Mouse (Mus musculus) stomach, embryonic 15.5 days (tissue): ENCODE measurements around the gene Tiam1. TPM values are rescaled to one million over a fixed set of nuclear protein-coding genes. Genes with fewer than 3 reads are reported as not detected.

Experiments
- ATAC-seq: fragments of 200-750 bp; cut with Nextera tagmentation; 2 replicates; pipeline ENCODE4 v1.8.0; 2017; ENCODE audit warnings: low read depth, moderate number of reproducible peaks, moderate TSS enrichment; ENCODE audit not compliant: insufficient read depth, low FRiP score
- H3K27ac ChIP-seq: fragments of 300-500 bp; sonication (generic); 2 replicates; pipeline ENCODE4 v1.5.1; 2015; ENCODE audit warnings: mild to moderate bottlenecking, inconsistent platforms
- H3K27me3 ChIP-seq: fragments of 300-500 bp; sonication (generic); replicated peaks from 2 replicates; pipeline ENCODE4 v1.6.1; 2015; ENCODE audit warnings: inconsistent platforms
- H3K36me3 ChIP-seq: fragments of 300-500 bp; sonication (generic); 2 replicates; pipeline ENCODE4 v1.6.1; 2015; ENCODE audit warnings: inconsistent platforms
- H3K4me1 ChIP-seq: fragments of 300-500 bp; sonication (generic); 2 replicates; pipeline ENCODE4 v1.6.1; 2015; ENCODE audit warnings: inconsistent platforms
- H3K4me2 ChIP-seq: fragments of 300-500 bp; sonication (generic); 2 replicates; pipeline ENCODE4 v1.6.1; 2015; ENCODE audit warnings: mild to moderate bottlenecking, inconsistent platforms
- H3K4me3 ChIP-seq: fragments of 300-500 bp; sonication (generic); replicated peaks from 2 replicates; pipeline ENCODE4 v1.5.1; 2015; ENCODE audit warnings: inconsistent platforms
- H3K9ac ChIP-seq: fragments of 300-500 bp; sonication (generic); 2 replicates; pipeline ENCODE4 v1.6.1; 2015; ENCODE audit warnings: inconsistent platforms
- H3K9me3 ChIP-seq: fragments of 300-500 bp; sonication (generic); 2 replicates; pipeline ENCODE4 v1.6.1; 2016; ENCODE audit warnings: inconsistent platforms
- WGBS: fragments of 180-500 bp; shearing (Covaris S2); methylation state at CpG from one replicate; pipeline ENCODE4 v1.1.7; 2015; 5-methylcytosine and 5-hydroxymethylcytosine counted together
- polyA plus RNA-seq: library from polyadenylated mRNA; unstranded; fragments of >200 nt; fragmentation: Nextera tagmentation; extraction: Ambion mirVana; gene quantifications from 2 replicates; pipeline ENCODE4 v1.2.1, GENCODE M21; 2015

Tiam1 gene
- polyA plus RNA-seq, 1 experiment from 2014 or later: 19.5 TPM

- no peak overlapping the region for H3K4me2 ChIP-seq
- WGBS: 69% methylated on average over 9 of the region's 9 CpGs
- H3K4me3 ChIP-seq: no peak overlapping the region
- peaks cover 16% of the 10 kb centered on the region; the same call in 1 of the 2 replicates for H3K4me1 ChIP-seq
- H3K27me3 ChIP-seq: no peaks in the 10 kb centered on the region
- H3K27ac ChIP-seq: no peak overlapping the region
- H3K9me3 ChIP-seq: no peaks in the 10 kb centered on the region
- H3K9ac ChIP-seq: no peak overlapping the region
- no peak for ATAC-seq
- no peaks in the 10 kb centered on the region for H3K36me3 ChIP-seq
Measured at GRCm38 (mm10) chr16:90014596-90014995, 129.0 kb downstream of the Tiam1 start.

GRCm38 (mm10) chr16:90011521-90012181 is 131.9 kb downstream of the Tiam1 start:
- H3K27ac ChIP-seq: no peak overlapping the region
- no peak for ATAC-seq
- 76% methylated on average over 32 of the region's 32 CpGs for WGBS
- H3K4me2 ChIP-seq: no peak overlapping the region
- no peaks in the 10 kb centered on the region for H3K27me3 ChIP-seq
- no peak overlapping the region for H3K9ac ChIP-seq
- no peaks in the 10 kb centered on the region for H3K36me3 ChIP-seq
- H3K9me3 ChIP-seq: no peaks in the 10 kb centered on the region
- H3K4me1 ChIP-seq: peaks cover 16% of the 10 kb centered on the region; the same call in 1 of the 2 replicates
- no peak overlapping the region for H3K4me3 ChIP-seq

GRCm38 (mm10) chr16:90008504-90008903 is 135.1 kb downstream of the Tiam1 start:
- H3K27ac ChIP-seq: no peak overlapping the region
- H3K4me2 ChIP-seq: no peak overlapping the region
- no peak for ATAC-seq
- H3K9me3 ChIP-seq: no peaks in the 10 kb centered on the region
- H3K9ac ChIP-seq: no peak overlapping the region
- 88% methylated on average over 6 of the region's 6 CpGs for WGBS
- no peak overlapping the region for H3K4me3 ChIP-seq
- H3K27me3 ChIP-seq: no peaks in the 10 kb centered on the region
- 0 out of 2 replicates have a peak, but pooled peaks cover 3% of the 10 kb centered on the region for H3K4me1 ChIP-seq
- no peaks in the 10 kb centered on the region for H3K36me3 ChIP-seq

GRCm38 (mm10) chr16:90007391-90007977 is 136.1 kb downstream of the Tiam1 start:
- Histone ChIP-seq H3K4me3 (no peak overlapping the region), H3K27me3 (no peaks in the 10 kb centered on the region), H3K36me3 (no peaks in the 10 kb centered on the region), H3K9ac (no peak overlapping the region), H3K9me3 (no peaks in the 10 kb centered on the region), H3K4me2 (no peak overlapping the region), H3K27ac (0 out of 2 replicates have a peak overlapping the region, but pooled peaks have one; percentile 3), H3K4me1 (no peaks in the 10 kb centered on the region)
- no peak for ATAC-seq
- WGBS: 67% methylated on average over 13 of the region's 13 CpGs

GRCm38 (mm10) chr16:90003556-90003955 is 140.0 kb downstream of the Tiam1 start:
- 96% methylated on average over 14 of the region's 14 CpGs for WGBS
- no peak for ATAC-seq

GRCm38 (mm10) chr16:89995155-89995554 is 148.4 kb downstream of the Tiam1 start:
- H3K27me3 ChIP-seq: no peaks in the 10 kb centered on the region
- H3K4me3 ChIP-seq: no peak overlapping the region
- ATAC-seq: no peak
- H3K27ac ChIP-seq: no peak overlapping the region
- no peaks in the 10 kb centered on the region for H3K36me3 ChIP-seq
- H3K9me3 ChIP-seq: no peaks in the 10 kb centered on the region; the same call in 1 of the 2 replicates
- 87% methylated on average over 7 of the region's 7 CpGs for WGBS
- no peak overlapping the region for H3K4me2 ChIP-seq
- no peak overlapping the region for H3K9ac ChIP-seq
- peaks cover 7% of the 10 kb centered on the region; the same call in 1 of the 2 replicates for H3K4me1 ChIP-seq

More at GRCm38 (mm10) chr16:90003556-90003955, 140.0 kb downstream of the Tiam1 start:
- Histone ChIP-seq H3K9ac (no peak overlapping the region), H3K4me2 (no peak overlapping the region), H3K9me3 (no peaks in the 10 kb centered on the region), H3K4me1 (no peaks in the 10 kb centered on the region), H3K36me3 (no peaks in the 10 kb centered on the region), H3K27me3 (no peaks in the 10 kb centered on the region), H3K27ac (no peak overlapping the region), H3K4me3 (no peak overlapping the region)

GRCm38 (mm10) chr16:89993991-89994825 is 149.4 kb downstream of the Tiam1 start:
- no peak overlapping the region for H3K4me3 ChIP-seq
- H3K4me2 ChIP-seq: no peak overlapping the region
- no peaks in the 10 kb centered on the region; the same call in 1 of the 2 replicates for H3K9me3 ChIP-seq
- ATAC-seq: no peak
- no peak overlapping the region for H3K27ac ChIP-seq
- H3K27me3 ChIP-seq: no peaks in the 10 kb centered on the region
- WGBS: 77% methylated on average over 17 of the region's 17 CpGs
- peaks cover 7% of the 10 kb centered on the region; the same call in 1 of the 2 replicates for H3K4me1 ChIP-seq
- H3K9ac ChIP-seq: no peak overlapping the region
- no peaks in the 10 kb centered on the region for H3K36me3 ChIP-seq

- Histone ChIP-seq H3K9me3 (no peaks in the 10 kb centered on the region; the same call in 1 of the 2 replicates), H3K27ac (no peak overlapping the region), H3K4me2 (no peak overlapping the region), H3K36me3 (no peaks in the 10 kb centered on the region), H3K4me1 (peaks cover 7% of the 10 kb centered on the region; the same call in 1 of the 2 replicates), H3K9ac (no peak overlapping the region), H3K27me3 (no peaks in the 10 kb centered on the region), H3K4me3 (no peak overlapping the region)
- WGBS: 91% methylated on average over 4 of the region's 4 CpGs
- no peak for ATAC-seq
Measured at GRCm38 (mm10) chr16:89993506-89993905, 150.1 kb downstream of the Tiam1 start.

GRCm38 (mm10) chr16:89991701-89992152 is 151.8 kb downstream of the Tiam1 start:
- peak; percentile 63 for ATAC-seq
- H3K4me2 ChIP-seq: no peak overlapping the region
- peak overlapping the region; percentile 27 for H3K27ac ChIP-seq
- H3K9me3 ChIP-seq: no peaks in the 10 kb centered on the region; the same call in 1 of the 2 replicates
- no peaks in the 10 kb centered on the region for H3K27me3 ChIP-seq
- H3K36me3 ChIP-seq: no peaks in the 10 kb centered on the region
- no peak overlapping the region for H3K9ac ChIP-seq
- no peak overlapping the region for H3K4me3 ChIP-seq
- H3K4me1 ChIP-seq: peaks cover 7% of the 10 kb centered on the region; the same call in 1 of the 2 replicates
- WGBS: 54% methylated on average over 12 of the region's 12 CpGs

- no peak overlapping the region for H3K4me3 ChIP-seq
- peaks cover 7% of the 10 kb centered on the region; the same call in 1 of the 2 replicates for H3K4me1 ChIP-seq
- no peak for ATAC-seq
- no peak overlapping the region for H3K27ac ChIP-seq
- H3K9me3 ChIP-seq: no peaks in the 10 kb centered on the region
- H3K27me3 ChIP-seq: no peaks in the 10 kb centered on the region
- 82% methylated on average over 5 of the region's 5 CpGs for WGBS
- no peaks in the 10 kb centered on the region for H3K36me3 ChIP-seq
- H3K4me2 ChIP-seq: no peak overlapping the region
- H3K9ac ChIP-seq: no peak overlapping the region
Measured at GRCm38 (mm10) chr16:89990288-89990955, 153.1 kb downstream of the Tiam1 start.

GRCm38 (mm10) chr16:89989816-89990215 is 153.8 kb downstream of the Tiam1 start:
- Histone ChIP-seq H3K9me3 (no peaks in the 10 kb centered on the region), H3K4me1 (peaks cover 7% of the 10 kb centered on the region; the same call in 1 of the 2 replicates), H3K4me3 (no peak overlapping the region), H3K36me3 (no peaks in the 10 kb centered on the region), H3K9ac (no peak overlapping the region), H3K27me3 (no peaks in the 10 kb centered on the region), H3K27ac (no peak overlapping the region), H3K4me2 (no peak overlapping the region)
- no peak for ATAC-seq
- WGBS: 78% methylated on average over 10 of the region's 10 CpGs
